Mouse (Mus musculus) layer of hippocampus, postnatal 14 days (tissue): ENCODE data around the gene Osbpl8. TPM values are rescaled to one million over a fixed set of nuclear protein-coding genes. Genes with fewer than 3 reads are reported as not detected.
A peak's percentile ranks its signal among the peaks of the same experiment; 100 is the strongest.

Experiments
- DNase-seq, 2 experiments: peaks; one replicate each; pipeline ENCODE4 v3.0.0; 2021 to 2022; ENCODE audit warnings: low spot score in 2 of 2, mixed read lengths in 1 of 2
- total RNA-seq, 2 experiments: library from RNA; stranded (reverse); gene quantifications; 2 replicates each; pipeline ENCODE4 v1.2.3; 2021

Gene Osbpl8
- total RNA-seq, 2 experiments from 2014 or later = 55.7 to 59.3 TPM

- no peak for DNase-seq
Observed at GRCm38 (mm10) chr10:111302486-111302885, 137.9 kb downstream of the Osbpl8 start.

DNA sequence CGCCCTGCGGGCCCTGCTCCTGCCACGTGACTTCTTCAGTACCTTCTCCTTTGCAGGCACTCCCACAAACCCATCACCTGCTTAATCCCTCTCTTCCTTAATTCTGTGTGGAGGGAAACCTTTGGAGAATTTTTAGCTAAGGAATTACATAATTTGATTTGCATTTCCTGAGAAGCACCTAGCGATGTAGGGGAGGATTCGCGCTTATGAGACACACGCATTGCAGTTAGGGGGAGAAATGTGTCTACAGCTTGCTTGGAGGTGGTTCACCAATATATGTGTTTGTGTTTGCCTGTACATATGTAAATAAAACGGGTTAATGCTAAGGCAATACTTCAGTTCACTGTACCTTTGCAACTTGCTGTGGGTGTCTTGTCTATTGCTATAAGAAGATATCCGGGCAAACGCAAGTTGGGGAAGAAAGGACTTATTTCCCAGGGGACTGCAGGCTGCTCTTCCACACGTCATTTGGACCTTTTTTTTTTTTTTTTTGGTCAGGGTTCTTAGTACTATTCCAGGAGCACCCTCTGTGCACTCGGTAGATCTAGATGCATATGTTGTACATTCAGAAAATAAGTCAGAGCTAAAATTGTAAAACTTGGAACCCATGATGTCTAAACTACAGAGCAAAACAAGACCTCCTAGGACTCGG is 144.4 kb downstream of the Osbpl8 start:
- DNase-seq = no peak

GRCm38 (mm10) chr10:111313282-111313681 is 148.7 kb downstream of the Osbpl8 start:
- DNase-seq = no peak

DNA sequence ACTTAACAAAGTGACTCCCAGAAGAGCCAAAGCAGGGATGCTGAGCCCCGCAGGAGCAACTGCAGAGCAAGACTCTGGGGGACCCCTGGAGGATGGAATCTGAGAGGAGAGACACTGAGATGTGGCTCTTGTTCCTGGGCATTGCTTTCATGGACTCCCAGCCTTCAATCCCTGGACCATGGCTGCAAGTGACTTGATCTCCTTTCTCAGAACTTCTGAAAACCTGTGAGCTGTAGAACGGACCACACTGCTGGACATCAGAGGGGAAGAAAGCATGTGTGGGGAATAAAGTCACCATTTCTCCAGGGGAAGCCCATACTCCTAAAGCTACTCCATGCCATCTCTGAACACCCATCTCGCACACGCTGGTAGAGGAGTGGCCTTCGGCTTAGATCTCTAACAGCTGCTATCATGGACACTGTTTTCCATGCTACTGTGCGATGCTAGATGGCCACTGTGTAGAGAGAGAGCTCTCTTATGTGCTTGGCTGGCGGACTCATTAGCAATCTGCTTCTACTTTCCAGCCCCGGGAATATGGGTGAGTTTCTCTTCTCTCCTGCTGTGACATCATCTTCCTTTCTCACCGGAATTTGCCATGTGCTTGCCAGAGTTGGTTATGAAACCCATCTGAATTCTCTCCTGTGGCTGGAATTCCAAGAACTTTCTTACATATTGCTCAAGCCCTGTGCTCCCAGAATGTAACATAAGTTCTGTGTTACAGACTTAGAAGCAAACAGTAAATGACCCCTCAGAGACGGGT is 150.3 kb downstream of the Osbpl8 start:
- no peak for DNase-seq

GRCm38 (mm10) chr10:111315940-111316339 is 151.4 kb downstream of the Osbpl8 start:
- DNase-seq = no peak

- DNase-seq = peak in 1 of 2 experiments; percentile 26
Observed at GRCm38 (mm10) chr10:111318021-111318420, 153.5 kb downstream of the Osbpl8 start.

GRCm38 (mm10) chr10:111318805-111319500 is 154.4 kb downstream of the Osbpl8 start:
- no peak for DNase-seq

DNA sequence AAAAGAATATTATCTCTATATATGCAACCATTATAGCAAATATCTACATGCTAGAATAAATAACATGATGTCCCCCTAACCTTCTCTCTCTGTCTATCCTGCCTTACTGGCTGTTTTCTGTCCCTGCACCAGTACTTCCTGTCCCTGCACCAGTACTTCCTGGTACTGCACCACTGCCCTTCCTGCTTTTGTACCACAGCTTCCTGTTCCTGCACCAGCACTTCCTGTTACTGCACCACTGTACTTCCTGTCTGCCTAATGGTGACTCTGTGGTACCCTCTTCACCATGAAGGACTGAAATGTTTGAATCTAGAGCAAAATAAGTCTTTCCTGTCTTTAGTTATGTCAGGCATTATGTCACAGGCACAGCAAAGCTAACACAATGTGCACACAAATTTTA is 156.0 kb downstream of the Osbpl8 start:
- no peak for DNase-seq

GRCm38 (mm10) chr10:111327957-111328356 is 163.4 kb downstream of the Osbpl8 start:
- DNase-seq = no peak

DNA sequence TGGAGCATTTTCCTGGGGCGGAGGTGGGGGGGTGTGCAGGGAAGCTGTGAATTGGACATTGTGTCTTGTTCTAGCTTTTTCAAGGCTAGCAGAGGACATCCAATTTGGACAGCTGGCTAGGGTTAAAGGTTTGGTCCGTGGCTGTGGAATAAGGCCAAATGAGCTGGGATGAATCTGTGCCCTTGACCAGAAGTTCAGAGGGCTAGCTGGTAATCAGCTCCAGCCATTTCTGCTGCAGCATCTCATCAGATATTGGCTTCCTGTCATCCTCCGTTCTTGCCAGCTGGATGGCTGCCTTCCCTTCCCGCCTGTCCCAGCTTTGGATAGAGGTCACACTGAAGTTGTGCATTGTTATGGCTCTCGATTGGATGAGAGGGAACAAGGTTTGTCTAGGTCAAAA is 164.8 kb downstream of the Osbpl8 start:
- no peak for DNase-seq

- no peak for DNase-seq
Observed at GRCm38 (mm10) chr10:111334902-111335301, 170.3 kb downstream of the Osbpl8 start.

GRCm38 (mm10) chr10:111335517-111336352 is 171.2 kb downstream of the Osbpl8 start:
- DNase-seq = no peak

DNA sequence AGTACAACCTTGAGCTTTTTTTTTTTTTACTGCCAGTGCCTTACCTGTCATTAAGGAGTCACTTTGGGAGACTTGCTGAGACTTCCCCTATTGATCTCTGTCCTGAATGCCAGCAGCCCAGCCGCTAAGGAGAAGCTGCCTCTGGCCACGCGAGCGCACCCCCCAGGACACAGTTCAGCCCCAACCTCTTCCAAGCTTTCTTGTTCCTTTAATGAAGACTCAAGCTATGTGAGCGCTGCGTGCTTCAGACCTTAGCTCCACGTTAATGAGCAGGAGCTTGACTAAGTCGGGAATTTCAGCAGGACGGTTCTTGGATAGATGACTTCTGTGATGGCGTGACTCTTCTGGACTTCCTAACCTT is 171.8 kb downstream of the Osbpl8 start:
- DNase-seq = no peak

GRCm38 (mm10) chr10:111339296-111339695 is 174.7 kb downstream of the Osbpl8 start:
- DNase-seq = no peak

DNA sequence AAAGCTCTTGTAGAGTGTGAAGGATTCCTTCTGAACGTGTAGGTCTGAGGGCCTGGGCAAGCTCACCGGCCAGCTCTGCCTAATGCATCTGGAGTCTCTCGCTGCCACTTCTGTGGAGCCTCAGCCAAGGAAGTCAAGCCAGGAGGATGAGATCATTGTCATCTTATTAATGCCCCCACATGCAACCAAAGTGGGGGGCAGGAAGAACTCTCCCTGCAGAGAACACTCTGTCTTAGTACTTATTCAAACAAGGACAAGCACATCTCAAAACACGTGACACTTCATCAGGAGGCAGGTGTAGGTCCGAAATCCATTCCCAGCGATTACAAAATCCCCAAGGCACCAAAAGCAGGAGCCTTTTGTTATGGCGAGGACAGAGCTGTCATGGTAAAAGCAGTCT is 177.2 kb downstream of the Osbpl8 start:
- DNase-seq = no peak

DNA sequence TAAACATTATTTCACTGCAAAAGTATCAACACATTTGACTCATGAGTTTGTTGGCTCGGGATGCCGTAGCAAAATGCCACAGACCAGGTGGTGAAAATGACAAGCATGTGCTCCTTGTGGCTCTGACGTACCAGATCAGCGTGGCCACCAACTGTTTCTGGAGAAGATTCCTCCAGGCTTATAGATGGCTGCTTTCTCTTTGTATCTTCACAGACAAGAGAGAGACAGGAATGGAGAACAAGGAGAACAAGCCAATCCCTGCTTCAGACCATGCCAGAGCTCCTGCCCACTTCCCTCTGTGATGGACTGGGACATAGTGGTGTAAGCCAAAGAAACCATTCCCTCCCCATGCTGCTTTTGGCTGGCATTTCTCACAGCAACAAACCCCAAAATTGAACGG is 179.0 kb downstream of the Osbpl8 start:
- peak in 1 of 2 experiments; percentile 31 for DNase-seq

Other genes starting within 250 kb of the Osbpl8 start
- 10 to 100 TPM; 40.3 to 59.2 TPM for gene Csrp2, start 245.0 kb upstream of the Osbpl8 start, total RNA-seq
- gene Zdhhc17, start 154.6 kb upstream of the Osbpl8 start, total RNA-seq = 10 to 100 TPM; 84.5 to 89.9 TPM
- gene Bbs10, start 133.9 kb downstream of the Osbpl8 start, total RNA-seq = 1 to 10 TPM; 4.2 to 5.4 TPM